Mouse (Mus musculus): ENCODE results near the gene Ntrk3. TPM values are rescaled to one million over a fixed set of nuclear protein-coding genes. Genes with fewer than 3 reads are reported as not detected.

Ntrk3 gene
- total RNA-seq, 2 experiments from 2014 or later: 1.00 to 1.2 TPM

DNA sequence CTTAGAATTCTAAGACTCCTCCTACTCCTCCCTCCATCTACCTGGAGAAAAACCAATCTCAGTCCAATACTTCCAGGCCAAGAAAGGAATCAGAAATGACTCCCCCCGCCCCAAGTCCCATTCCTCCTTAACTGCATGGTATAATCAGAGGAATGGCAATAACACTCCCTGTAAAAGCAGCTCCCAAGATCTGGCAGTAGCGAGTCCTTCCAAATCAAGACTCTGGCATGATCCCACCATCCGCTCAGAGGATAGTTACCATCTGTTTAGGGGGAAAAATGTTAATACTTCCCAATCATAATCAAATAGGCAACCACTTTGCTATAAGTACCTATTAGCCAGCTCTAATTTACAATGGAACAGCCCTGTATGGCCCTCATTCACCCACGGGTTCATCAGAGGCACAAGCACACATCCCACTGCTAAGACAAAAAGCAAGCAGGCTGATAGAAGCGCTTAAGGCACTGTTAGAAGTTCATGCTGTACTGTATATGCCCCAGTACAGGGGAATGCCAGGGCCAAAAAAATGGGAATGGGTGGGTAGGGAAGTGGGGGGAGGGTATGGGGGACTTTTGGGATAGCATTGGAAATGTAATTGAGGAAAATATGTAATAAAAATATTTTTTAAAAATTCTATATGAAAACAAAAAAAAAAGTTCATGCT, 294.3 kb downstream of the Ntrk3 start:
- DNase-seq (ENCODE audit: low spot score): no peak

DNA sequence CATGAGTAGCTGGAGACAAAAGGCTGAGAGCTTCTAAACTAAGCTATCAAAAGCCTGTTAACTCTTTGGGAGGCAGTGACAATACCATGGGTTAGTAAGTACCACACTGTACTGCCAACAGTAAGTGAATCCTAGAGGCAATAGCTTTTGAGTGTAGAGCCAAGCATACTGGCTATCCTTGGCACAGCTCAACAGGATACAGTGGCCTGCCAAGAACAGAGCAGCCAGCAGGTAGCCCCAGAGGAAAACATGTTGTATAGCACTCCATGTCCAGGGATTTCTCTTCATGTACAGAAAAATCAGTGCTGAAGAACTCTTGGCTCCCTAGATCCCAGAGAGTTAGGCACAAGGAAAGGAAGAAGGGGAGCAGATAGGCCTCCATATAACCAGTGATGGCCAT, 296.1 kb downstream of the Ntrk3 start:
- DNase-seq (ENCODE audit: low spot score): no peak

DNA sequence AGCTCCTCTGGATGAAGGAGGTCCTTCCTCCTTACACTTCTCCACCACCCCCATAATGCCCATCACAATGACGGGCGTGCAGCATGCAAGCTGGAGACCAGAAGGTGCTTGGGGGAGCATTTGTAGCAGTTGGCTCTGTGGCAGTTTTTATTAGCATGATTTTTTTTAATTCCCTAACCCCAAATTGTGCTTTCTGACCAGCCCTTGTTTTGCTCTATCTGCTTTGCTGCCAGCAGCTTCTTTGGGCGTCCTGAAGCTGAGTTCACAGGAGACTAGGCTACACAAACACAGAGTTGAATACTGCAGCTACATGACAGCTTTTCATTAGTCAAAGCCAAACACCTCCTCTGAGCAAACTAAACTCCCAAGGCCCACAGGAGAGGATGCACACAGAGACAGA, 296.9 kb downstream of the Ntrk3 start:
- no peak for DNase-seq (ENCODE audit: low spot score)

DNA sequence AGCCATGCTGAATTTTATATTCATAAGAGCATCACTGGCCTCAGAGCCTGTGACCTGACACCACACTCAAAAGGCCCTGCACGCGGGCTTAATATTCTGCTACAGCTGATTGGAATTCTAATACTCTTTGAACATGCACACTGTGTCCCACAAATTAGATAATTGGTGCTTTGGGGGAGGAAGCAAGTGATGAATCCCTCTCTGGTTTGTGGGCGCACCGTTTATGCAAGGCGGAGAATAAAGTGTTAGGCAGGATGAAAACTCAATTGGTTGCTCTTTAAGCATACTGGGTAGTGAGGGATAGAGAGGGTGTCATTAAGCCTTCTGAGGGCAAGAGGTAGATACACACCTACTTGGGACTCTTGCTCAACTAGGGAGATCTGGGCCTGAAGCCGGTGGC, 297.3 kb downstream of the Ntrk3 start:
- DNase-seq (ENCODE audit: low spot score): no peak

DNA sequence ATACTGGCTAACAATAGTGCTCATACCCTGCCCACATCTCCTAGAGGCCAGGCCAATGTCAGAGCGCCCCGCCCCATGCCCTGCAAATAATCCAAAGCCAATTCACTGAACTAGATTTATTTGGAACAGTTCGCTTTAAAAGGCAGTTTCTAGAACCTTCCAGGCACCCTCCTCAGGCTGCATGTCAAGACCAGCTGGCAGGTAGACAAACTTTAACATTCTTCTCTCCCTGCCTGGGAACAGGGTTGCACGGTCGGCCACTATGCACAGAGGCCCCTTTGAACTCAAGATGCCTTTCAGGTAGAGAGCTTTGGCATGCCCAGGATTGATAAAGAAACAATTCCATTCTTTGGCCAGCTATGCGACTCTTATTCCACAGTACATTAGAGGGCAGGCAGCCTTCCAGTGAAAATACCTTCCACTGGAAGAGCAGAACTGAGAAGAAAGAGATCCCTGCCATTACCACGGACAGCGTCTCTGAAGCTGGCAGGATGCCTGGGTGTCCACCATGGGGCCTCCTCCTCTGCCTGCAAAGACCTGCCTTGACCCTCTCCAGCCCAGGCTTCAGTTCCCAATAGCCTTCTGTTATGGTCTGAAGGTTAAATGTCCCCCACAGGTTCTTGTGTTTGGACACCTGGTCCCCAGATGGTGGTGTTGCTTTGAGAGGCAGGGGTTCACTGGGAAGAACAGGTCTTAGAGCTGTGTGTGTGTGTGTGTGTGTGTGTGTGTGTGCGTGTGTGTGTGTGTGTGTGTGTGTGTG, 298.3 kb downstream of the Ntrk3 start:
- no peak for DNase-seq (ENCODE audit: low spot score)

DNA sequence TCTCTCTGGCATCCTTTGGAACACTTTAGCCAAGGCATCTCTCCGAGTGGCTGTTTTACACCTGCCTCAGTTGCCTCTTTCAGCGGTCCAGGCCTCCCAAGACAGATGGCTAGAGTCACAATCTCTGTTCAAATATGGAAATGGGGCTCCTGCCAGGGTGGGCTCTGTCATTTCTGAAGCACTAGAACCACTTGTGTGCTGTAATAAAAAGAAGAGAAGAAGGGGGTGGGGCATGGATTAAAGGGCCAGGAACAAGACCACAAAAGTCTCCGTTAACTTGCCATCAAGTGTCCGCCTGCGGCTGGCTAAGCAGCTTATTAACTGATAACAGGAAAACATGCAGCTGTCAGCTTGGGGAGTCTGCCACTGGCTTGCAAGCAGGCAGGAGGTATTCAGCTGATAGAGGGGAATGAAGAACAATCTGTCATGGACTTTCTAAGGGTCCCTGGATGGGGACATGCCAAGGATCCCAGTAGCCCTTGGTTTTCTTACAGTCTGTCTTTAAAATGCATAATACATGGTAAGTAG, 304.1 kb downstream of the Ntrk3 start:
- DNase-seq (ENCODE audit: low spot score): no peak

DNA sequence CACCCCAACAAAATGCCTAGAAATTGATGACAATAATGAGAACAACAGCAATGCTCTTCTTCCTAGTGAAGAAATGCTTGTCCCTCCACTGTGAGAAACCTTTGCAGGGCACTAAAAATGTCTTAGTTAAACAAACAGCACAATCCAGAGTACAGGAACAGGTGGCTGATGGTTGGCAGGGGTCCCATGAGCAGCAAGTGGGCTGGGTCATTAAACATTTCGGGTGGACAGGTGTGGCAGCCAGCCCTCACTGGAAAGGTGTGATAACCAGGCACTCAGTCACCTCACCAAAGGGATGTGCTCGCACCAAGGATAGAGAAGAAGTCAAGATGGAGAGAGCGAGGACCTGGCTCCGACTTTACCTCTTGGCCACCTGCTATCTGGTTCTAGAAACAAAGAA, 306.2 kb downstream of the Ntrk3 start:
- no peak for DNase-seq (ENCODE audit: low spot score)

DNA sequence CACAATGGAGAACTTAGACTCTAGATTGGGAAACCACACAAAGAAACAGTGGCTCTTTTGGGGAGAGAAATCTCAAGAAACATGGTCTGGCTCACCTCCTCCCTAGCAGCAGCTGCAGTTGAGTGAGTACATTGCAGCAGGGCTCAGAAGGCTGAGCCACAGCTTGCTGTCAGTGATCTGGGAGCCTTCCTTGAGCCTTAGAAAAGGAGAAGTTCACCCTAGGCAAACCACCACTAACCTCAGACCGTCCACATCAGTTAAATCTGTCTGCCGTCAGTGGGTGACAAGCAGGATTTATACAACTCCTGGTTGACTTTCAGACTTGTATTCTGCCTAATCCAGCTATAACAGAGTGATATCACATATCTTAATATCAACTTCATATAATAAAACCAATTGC, 325.6 kb downstream of the Ntrk3 start:
- no peak for DNase-seq (ENCODE audit: low spot score)

DNA sequence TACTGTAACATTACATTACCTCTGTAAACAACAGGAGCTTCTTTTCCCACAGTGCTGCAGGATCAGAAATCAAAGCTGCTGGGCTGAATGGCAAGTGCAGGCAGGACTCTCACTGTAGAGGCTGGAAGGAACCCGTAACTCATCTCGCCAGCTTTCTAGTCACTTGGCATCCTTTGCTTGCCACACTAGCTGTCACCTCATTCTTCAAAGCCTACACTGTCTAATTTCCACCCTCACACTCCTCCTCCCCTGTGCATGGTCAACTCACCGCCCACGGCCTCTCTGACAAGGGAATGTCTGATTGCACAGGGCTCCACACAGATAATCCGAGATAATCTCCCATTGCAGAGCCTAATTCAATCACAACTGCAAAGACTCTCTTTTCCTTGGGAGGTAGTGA, 327.8 kb downstream of the Ntrk3 start:
- no peak for DNase-seq (ENCODE audit: low spot score)

DNA sequence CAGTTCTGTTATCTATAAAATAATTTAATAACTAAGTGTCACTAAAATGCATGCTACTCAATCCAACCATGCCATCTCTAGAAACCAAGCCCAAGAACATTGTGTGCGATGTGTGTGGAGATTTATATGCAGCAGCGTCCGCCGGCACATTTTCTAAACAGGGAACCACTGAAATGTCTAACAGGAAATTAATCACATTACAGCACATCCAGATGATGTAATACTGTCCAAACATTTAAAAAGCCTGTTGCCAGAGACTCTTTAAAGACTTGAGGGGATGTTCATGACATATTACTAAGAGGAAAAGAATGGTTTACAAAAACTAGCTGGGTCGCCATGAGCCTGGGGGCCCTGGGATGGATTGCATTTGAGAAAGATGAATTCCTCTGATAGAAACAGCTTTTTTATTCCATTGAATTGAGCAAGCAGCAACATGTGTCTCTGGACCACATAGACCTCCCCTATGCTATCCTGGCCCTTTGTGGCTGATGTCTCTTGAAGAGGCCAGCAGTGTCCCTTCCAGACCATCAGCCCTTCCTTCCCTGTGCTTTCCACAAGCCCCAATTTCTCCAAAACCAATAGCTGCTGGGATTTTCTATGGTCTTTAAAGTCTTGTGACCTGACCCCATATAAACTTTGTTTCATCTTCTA, 331.0 kb downstream of the Ntrk3 start:
- DNase-seq (ENCODE audit: low spot score): no peak

DNA sequence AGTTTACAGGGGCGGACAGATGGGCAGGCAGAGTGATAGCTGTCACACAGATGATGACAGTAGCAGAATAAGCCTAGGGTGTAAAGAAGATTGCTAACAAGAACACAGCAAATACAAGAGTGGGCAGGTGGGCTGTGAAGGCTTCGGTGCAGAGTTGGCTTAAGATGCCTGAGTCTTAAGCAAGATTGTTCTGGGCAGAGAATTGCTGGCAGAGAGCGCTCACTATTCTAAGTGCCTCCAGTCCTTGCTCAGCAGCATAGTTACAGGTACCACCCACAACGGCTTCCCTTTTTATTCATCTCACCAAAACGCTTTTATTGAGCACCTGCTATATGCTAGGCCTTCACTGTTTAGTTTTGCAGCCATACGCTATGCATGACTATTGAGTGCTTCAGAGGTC, 333.3 kb downstream of the Ntrk3 start:
- DNase-seq (ENCODE audit: low spot score): no peak

DNA sequence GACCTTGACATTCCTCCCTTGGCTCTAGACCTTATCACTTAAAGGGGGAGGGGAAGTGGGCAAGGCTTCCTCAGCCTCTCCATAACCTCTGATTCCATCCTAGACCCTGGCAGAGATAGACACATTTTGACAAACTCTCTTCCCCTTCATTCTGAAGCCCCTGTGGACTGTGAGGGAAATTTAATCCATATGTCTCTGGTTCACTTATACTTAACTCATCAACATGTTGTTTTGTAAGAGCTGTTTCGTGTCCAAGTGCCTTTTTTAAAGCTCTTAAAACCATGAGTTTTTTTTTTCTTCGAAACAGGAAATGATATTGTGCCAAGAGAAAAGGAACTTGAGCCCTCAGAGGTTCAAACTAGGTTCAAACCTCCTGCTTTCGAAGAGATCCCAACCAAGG, 335.3 kb downstream of the Ntrk3 start:
- DNase-seq (ENCODE audit: low spot score): no peak

DNA sequence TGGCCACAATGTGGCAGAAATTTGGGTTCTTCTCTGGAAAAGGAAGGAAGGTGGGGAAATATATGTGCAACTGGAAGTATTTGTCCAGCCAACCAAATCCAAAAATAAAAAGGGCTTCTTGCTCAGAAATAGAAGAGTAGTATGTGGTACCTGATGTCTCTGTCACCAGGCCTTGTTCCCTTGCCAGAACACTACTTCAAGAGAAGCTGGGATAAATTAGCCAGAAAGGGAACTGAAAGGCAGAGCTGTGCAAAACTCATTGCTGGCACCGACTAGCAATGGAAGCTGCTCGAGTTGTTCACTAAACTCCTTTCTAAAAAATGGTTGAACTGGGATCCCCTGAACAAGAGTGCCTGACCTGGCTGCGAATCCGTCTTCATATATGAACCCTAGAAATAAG, 337.6 kb downstream of the Ntrk3 start:
- no peak for DNase-seq (ENCODE audit: low spot score)

DNA sequence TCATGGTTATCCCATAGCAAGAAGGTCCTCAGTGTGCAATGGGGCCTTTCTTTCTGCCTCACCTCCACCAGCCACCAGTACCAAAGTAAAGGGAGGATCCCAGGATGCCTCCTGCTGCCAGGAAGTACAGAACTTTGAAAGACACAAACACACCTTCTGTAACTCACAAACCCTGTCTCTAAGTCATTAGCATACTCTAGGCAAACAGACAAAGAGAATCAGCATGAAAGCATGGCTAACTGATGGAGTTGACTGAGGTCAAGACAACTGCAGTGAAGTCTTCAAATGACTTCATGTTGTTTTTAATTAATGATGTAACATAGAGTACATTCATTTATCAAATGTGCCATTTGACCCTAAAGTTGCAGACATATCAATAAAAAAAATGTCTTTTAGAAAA, 339.4 kb downstream of the Ntrk3 start:
- DNase-seq (ENCODE audit: low spot score): no peak

DNA sequence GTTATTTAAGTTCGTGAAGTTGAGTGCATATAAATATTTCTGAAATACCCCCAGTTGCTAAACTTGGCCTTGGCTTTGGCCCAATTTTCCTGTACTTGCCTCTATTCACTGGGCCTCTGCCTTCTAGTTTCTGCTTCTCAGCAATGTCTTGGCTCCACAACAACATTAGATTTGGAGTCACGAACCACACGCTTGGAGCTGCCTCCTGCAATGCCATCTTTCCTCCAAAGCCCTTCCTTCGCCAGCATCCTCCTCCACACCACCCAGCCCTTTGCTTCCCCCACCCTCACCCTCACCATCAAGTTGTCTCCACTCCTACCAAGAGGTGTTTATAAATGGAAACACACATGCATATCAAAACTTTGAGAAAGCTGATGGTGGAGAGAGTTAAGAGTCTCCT, 340.6 kb downstream of the Ntrk3 start:
- no peak for DNase-seq (ENCODE audit: low spot score)

DNA sequence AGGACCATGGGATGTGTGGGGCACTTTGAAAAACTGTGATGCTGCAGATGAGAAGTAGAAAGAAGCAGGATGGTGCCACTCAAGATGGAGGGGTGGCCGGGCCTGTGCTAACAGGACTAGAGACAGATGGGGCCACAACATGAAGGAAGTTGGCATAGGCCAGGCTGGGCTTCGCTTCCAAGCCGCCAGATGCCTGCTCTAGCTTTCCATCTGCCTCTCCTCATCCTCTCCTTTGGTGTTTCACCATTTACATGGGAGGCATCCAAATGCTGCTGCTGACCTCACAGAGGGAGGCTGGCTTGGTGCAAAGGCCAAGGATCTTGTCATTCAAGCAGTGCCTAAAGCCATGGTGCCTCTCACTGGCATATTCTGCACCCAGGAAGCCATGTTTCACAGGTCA, 347.8 kb downstream of the Ntrk3 start:
- DNase-seq (ENCODE audit: low spot score): no peak

DNA sequence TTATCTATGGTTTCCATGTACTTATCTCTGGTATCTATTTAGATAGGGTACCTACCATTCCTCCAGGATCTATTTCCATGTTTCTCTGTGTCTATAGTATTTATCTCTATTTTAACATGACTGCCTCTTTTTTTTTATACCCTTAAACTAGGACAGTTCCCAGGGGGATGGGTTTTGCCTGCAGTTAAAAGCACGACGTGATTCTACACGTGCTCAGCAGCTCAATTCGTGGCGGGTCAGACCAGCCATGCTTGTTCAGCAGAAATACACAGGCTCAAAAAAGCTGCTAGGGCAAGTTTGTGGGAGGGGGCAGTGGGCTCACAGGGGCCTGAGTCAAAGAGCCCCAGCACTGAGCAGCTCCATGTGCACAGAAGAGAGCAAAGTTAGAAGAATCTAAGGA, 349.7 kb downstream of the Ntrk3 start:
- no peak for DNase-seq (ENCODE audit: low spot score)

DNA sequence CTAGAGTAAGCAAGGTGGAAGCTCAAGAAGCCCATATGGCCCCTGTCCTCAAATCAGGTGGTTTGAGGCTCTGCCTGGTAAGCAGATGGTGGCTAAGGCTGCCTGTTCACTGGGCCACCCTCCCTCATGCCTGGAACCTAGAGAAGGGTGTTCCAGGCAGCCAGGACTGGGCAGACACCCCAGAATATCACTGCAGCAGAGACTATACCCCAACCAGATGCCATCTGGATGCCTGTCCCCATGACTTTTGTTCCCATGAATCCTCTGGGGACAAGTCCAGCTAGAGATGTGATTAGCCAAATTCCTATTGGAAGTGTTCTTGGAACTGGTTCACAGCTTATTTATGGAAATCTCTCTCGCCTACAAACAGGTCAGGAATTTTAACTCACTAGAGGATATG, 351.8 kb downstream of the Ntrk3 start:
- DNase-seq (ENCODE audit: low spot score): no peak

DNA sequence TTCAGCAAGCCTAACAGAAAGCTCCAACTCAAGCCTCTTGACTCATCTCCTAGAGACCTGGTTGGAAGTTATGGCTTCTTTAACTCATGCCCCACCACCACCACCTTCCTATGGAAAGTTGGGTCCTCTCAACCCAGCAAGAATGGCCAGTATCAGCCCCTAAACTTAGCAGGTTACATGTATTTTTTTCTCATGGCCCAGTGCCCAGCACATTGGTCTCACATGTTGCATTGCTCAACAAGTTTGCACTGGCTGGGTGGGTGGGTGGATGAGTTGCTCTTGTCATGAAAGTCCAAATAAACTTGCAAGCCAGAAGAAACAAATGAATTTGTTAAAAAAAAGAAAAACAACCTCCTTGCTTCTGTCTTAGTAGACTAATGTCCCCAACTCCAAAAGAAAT, 353.7 kb downstream of the Ntrk3 start:
- peak; percentile 10 for DNase-seq (ENCODE audit: low spot score)

DNA sequence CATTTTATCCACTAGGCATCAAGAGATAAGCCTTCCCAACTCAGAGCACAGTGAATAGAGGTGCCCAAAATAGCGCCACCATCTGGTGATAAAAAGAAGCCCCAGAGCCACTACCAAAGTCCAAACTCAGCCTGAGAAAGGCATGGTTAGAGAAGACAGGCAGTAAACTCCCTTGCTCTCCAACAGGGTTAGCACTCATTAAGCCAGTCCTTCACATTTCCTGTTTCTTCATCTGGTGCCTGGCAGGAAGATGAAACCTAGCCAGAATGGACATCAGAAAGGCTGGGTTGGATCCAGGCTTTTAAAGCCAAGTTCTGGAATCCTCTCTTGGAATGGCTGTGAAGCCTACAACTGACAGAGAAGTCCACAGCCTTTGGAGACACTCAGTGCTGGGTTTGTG, 355.7 kb downstream of the Ntrk3 start:
- no peak for DNase-seq (ENCODE audit: low spot score)

DNA sequence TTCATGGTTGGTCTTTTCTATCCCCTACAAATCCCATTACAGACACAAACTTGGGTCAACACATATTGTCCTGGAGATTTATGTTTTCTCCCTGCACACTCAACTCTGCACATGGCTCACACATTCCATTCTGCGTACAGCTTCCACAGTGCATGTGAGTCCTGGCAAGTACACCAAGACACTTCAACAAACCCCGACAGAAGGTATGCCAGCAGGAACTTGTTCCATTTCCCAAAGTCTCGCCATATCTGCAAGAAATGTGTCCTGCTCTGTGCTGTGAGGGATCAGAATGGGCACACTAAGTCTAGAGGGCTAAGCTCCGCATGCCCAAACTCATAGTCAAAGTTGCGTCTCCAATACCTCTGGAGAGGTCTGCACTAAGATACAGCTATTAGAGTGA, 358.0 kb downstream of the Ntrk3 start:
- DNase-seq (ENCODE audit: low spot score): no peak

DNA sequence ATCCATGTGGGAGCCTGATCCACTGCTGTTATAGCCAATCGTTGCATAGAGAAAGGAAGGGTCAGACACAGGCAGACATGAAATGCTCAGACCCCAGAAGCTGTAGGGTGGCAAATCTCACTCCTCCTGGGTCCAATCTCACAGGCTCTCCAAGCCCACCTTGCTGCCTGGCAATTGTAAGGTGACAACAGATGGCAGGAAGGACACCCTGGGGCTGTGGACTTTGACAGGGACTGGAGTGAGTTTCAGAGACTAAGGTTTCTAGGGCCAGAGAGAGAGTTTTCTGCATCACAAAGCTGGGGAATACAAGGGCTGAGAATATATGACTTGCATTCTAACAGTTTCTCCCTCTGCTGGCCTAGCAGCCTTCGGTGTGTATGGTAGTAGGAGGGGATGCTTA, 359.5 kb downstream of the Ntrk3 start:
- DNase-seq (ENCODE audit: low spot score): no peak

DNA sequence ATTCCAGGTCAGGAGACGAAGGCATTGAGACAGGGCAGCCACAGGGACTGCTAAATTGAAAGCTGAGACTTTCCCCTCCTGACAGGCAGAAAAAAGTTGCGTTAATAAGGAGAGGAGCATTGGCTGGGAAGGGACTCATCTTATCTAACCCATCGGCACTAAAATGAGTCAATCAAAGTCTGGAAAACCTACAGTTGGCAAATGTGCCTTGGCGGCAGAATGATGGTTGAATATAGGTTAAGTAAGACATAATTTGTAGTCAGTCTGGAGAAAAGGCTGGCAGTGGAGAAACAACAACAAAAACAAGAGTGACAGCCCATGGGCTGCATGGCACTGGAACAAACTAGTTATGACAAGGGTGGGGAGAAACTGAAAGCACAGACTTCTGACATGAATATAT, 360.9 kb downstream of the Ntrk3 start:
- DNase-seq (ENCODE audit: low spot score): no peak
